Mouse (Mus musculus): ENCODE data around the gene B4galt3. TPM values are rescaled to one million over a fixed set of nuclear protein-coding genes. Genes with fewer than 3 reads are reported as not detected.

The B4galt3 gene
- polyA plus RNA-seq, 1 experiment from 2014 or later: 56.8 TPM

DNA sequence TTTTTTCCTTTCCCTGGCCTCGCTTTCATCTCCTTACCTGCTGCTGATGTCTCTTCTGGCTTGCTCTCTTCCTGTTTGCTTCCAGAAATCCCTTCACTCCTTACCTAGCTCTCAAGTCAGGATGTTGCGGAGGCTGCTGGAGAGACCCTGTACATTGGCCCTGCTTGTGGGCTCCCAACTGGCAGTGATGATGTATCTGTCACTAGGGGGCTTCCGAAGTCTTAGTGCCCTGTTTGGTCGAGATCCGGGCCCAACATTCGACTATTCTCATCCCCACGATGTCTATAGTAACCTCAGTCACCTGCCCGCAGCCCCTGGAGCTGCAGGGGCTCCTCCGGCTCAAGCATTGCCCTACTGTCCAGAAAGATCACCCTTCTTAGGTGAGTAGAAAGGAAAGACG, 1.5 kb downstream of the B4galt3 start:
- no peak overlapping the region for H3K4me3 ChIP-seq (ENCODE audit: low read depth, low read length)
- peaks cover 3% of the 10 kb centered on the region for H3K4me1 ChIP-seq (ENCODE audit: control insufficient read depth, insufficient read depth, low read length)
- H3K27ac ChIP-seq (replicated peaks; ENCODE audit: low read depth, low read length): no peak overlapping the region
- H3K9me3 ChIP-seq (replicated peaks; ENCODE audit: control insufficient read depth, low read length): no peaks in the 10 kb centered on the region
- DNase-seq (ENCODE audit: low spot score): no peak
- 63% methylated on average over 10 of the region's 10 CpGs for WGBS
- H3K9ac ChIP-seq (replicated peaks; ENCODE audit: low read length): no peak overlapping the region
- no peak for ATAC-seq (replicated peaks; ENCODE audit: insufficient number of reproducible peaks, low FRiP score, low TSS enrichment, low read depth)
- H3K27me3 ChIP-seq (ENCODE audit: control insufficient read depth, insufficient read depth, low read length): no peaks in the 10 kb centered on the region
- H3K36me3 ChIP-seq (replicated peaks; ENCODE audit: control insufficient read depth, insufficient read depth, low read depth, low read length): peaks cover 10% of the 10 kb centered on the region
- no peak overlapping the region; the same call in 1 of the 2 replicates for H3K4me2 ChIP-seq (ENCODE audit: low read depth, low read length)

DNA sequence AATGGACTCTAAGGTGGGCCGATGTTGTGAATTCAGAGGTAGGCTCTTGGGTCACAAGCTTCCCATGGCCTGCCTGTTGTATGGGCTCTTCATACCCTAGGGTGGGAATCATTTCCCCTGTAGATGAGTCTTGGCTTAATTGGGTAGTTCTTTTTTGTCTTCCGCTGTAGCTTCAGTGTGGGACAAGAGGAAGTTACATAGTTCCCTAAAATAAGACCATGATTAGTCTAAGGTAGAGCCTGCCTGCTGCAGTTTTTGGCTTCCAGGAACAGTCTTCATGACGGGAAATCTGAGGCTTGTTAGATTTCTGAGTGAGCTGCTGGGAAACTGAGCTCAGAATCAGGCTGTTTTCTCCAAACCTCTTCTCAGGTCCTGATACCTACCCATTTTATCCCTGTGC, 2.0 kb downstream of the B4galt3 start:
- Histone ChIP-seq H3K4me1 (ENCODE audit: control insufficient read depth, insufficient read depth, low read length) (peaks cover 3% of the 10 kb centered on the region), H3K27ac (replicated peaks; ENCODE audit: low read depth, low read length) (no peak overlapping the region), H3K27me3 (ENCODE audit: control insufficient read depth, insufficient read depth, low read length) (no peaks in the 10 kb centered on the region), H3K4me2 (ENCODE audit: low read depth, low read length) (no peak overlapping the region; the same call in 1 of the 2 replicates), H3K36me3 (replicated peaks; ENCODE audit: control insufficient read depth, insufficient read depth, low read depth, low read length) (peaks cover 10% of the 10 kb centered on the region), H3K4me3 (ENCODE audit: low read depth, low read length) (no peak overlapping the region), H3K9me3 (replicated peaks; ENCODE audit: control insufficient read depth, low read length) (no peaks in the 10 kb centered on the region), H3K9ac (replicated peaks; ENCODE audit: low read length) (no peak overlapping the region)
- no peak for DNase-seq (ENCODE audit: low spot score)
- no peak for ATAC-seq (replicated peaks; ENCODE audit: insufficient number of reproducible peaks, low FRiP score, low TSS enrichment, low read depth)
- 94% methylated on average over 3 of the region's 3 CpGs for WGBS

DNA sequence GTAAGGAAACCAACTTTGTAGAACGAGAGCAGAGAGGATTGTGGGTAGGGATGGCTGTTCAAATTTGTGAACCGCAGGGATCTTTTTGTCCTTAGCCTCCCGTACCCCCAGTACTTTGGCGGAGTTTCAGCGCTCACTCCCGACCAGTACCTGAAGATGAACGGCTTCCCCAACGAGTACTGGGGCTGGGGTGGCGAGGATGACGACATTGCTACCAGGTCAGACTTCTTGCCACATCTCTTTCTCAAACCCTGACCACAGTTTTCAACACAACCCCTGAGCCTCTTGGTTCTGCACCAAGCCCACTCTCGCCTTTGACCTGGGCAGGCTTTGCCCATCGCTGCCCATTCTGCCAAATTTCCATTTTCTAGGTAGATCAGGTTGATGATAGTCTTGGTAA, 4.0 kb downstream of the B4galt3 start:
- WGBS: 96% methylated on average over 12 of the region's 12 CpGs

DNA sequence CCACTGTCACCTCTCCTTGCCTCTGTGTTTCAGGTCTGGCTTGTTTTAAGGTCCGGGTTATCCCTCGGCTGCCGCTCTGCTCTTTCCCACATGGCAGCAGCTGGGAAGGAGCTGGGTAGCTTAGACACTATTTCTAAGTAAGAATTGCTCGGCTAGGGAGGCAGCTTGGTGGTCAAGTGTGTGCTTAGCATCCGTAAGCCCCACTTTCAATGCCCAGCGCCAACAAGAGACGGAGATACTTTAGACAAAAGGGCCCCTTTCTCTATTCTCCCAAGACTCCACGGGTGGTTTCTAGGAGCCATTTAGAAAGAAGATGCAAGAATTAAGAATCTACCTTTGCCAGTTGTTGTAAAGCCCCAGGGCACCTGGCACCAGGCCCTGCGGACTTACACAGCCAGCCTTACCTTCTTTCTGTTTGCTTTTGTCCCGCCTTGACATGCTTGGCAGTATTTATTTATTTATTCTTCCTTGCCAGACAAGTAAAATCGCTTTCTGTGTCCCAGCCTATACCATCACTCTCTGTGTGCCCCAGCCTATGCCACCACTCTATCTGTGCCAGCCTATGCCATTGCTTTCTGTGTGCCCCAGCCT, 5.1 kb downstream of the B4galt3 start:
- H3K4me3 ChIP-seq (ENCODE audit: low read depth, low read length): no peak overlapping the region
- no peak overlapping the region for H3K27ac ChIP-seq (replicated peaks; ENCODE audit: low read depth, low read length)
- H3K9me3 ChIP-seq (replicated peaks; ENCODE audit: control insufficient read depth, low read length): no peaks in the 10 kb centered on the region
- H3K36me3 ChIP-seq (replicated peaks; ENCODE audit: control insufficient read depth, insufficient read depth, low read depth, low read length): peaks cover 10% of the 10 kb centered on the region
- no peak overlapping the region for H3K9ac ChIP-seq (replicated peaks; ENCODE audit: low read length)
- no peak for ATAC-seq (replicated peaks; ENCODE audit: insufficient number of reproducible peaks, low FRiP score, low TSS enrichment, low read depth)
- DNase-seq (ENCODE audit: low spot score): no peak
- H3K4me1 ChIP-seq (ENCODE audit: control insufficient read depth, insufficient read depth, low read length): peaks cover 9% of the 10 kb centered on the region
- H3K27me3 ChIP-seq (ENCODE audit: control insufficient read depth, insufficient read depth, low read length): no peaks in the 10 kb centered on the region
- 86% methylated on average over 11 of the region's 11 CpGs for WGBS
- H3K4me2 ChIP-seq (ENCODE audit: low read depth, low read length): no peak overlapping the region

More for the DNA sequence above, 4.0 kb downstream of the B4galt3 start:
- DNase-seq (ENCODE audit: low spot score) (no peak), ATAC-seq (replicated peaks; ENCODE audit: insufficient number of reproducible peaks, low FRiP score, low TSS enrichment, low read depth) (no peak)
- no peak overlapping the region for H3K4me3 ChIP-seq (ENCODE audit: low read depth, low read length)
- no peak overlapping the region for H3K9ac ChIP-seq (replicated peaks; ENCODE audit: low read length)
- H3K36me3 ChIP-seq (replicated peaks; ENCODE audit: control insufficient read depth, insufficient read depth, low read depth, low read length): peaks cover 10% of the 10 kb centered on the region
- no peak overlapping the region for H3K4me2 ChIP-seq (ENCODE audit: low read depth, low read length)
- peaks cover 3% of the 10 kb centered on the region for H3K4me1 ChIP-seq (ENCODE audit: control insufficient read depth, insufficient read depth, low read length)
- no peak overlapping the region for H3K27ac ChIP-seq (replicated peaks; ENCODE audit: low read depth, low read length)
- H3K9me3 ChIP-seq (replicated peaks; ENCODE audit: control insufficient read depth, low read length): no peaks in the 10 kb centered on the region
- no peaks in the 10 kb centered on the region for H3K27me3 ChIP-seq (ENCODE audit: control insufficient read depth, insufficient read depth, low read length)

DNA sequence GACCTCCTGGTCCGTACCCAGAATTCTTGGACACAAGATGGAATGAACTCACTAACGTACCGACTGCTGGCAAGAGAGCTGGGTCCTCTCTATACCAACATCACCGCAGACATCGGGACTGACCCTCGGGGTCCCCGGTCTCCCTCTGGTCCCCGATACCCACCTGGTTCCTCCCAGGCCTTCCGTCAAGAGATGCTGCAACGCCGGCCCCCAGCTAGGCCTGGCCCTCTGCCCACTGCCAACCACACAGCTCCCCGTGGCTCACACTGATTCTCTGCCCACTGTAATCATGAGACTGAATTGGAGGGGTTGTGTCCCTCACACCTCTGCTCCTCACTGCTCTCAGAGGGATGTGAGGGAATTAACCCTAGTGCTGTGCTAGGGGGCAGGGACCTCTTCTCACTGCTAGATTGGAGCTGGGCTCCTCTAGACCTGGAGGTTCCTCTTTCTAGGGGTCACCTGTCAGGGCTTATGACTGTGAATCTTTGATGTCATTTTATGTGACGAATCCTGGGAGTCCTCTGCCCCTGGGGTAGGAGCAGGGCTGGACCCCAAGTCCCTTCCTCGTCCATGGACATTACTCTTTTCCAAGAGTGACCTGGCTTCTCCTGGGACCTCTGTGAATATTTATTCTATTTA, 6.1 kb downstream of the B4galt3 start:
- DNase-seq (ENCODE audit: low spot score) (no peak), ATAC-seq (replicated peaks; ENCODE audit: insufficient number of reproducible peaks, low FRiP score, low TSS enrichment, low read depth) (no peak)
- WGBS: 93% methylated on average over 14 of the region's 14 CpGs

DNA sequence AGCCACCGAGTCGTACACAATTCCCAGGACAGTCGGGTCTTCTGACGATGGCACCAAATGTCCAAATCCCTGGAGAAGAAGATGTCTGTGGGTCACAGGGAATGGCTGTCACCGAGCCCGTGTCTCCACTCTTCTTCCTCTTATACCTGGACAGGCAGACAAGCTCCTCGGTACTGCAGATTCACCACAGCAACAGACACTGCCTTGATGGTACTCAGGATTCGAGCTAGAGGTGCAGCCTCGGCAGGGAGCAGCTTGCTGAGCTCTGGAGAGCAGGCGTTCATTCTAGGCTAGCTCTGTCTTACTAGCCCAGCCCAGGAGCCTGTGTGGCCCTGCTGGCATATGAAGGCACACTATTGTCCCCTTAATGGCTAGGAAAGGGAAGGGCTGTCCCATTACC, 7.6 kb downstream of the B4galt3 start:
- H3K4me2 ChIP-seq (ENCODE audit: low read depth, low read length): no peak overlapping the region

More for the DNA sequence above, 6.1 kb downstream of the B4galt3 start:
- Histone ChIP-seq H3K4me1 (ENCODE audit: control insufficient read depth, insufficient read depth, low read length) (peaks cover 7% of the 10 kb centered on the region), H3K27ac (replicated peaks; ENCODE audit: low read depth, low read length) (no peak overlapping the region), H3K36me3 (replicated peaks; ENCODE audit: control insufficient read depth, insufficient read depth, low read depth, low read length) (peaks cover 10% of the 10 kb centered on the region), H3K4me2 (ENCODE audit: low read depth, low read length) (no peak overlapping the region), H3K27me3 (ENCODE audit: control insufficient read depth, insufficient read depth, low read length) (no peaks in the 10 kb centered on the region), H3K9ac (replicated peaks; ENCODE audit: low read length) (no peak overlapping the region), H3K4me3 (ENCODE audit: low read depth, low read length) (no peak overlapping the region), H3K9me3 (replicated peaks; ENCODE audit: control insufficient read depth, low read length) (no peaks in the 10 kb centered on the region)

DNA sequence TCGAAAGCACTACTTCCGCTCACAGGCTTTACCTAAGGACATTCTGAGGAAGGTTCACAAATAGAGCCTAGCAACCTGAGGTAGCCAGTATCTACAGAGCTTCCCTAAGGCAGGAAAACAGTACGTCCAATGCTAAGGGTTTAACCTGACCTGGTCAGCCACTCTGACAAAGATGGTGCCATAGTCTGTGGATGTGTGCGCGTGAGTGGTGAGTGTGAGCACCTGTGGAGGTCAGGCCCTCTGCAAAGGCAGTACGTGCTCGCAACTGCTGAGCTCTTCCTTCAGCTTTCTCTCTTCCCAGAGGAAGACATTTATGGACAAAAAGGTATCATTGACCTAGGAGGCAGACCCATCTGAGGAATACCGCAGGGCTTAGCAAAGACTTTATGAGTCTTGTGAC, 8.3 kb downstream of the B4galt3 start:
- no peaks in the 10 kb centered on the region for H3K27me3 ChIP-seq (ENCODE audit: control insufficient read depth, insufficient read depth, low read length)
- H3K36me3 ChIP-seq (replicated peaks; ENCODE audit: control insufficient read depth, insufficient read depth, low read depth, low read length): peaks cover 6% of the 10 kb centered on the region
- no peak overlapping the region for H3K27ac ChIP-seq (replicated peaks; ENCODE audit: low read depth, low read length)
- 94% methylated on average over 8 of the region's 8 CpGs for WGBS
- ATAC-seq (replicated peaks; ENCODE audit: insufficient number of reproducible peaks, low FRiP score, low TSS enrichment, low read depth) (no peak), DNase-seq (ENCODE audit: low spot score) (no peak)
- H3K4me3 ChIP-seq (ENCODE audit: low read depth, low read length): no peak overlapping the region
- H3K9me3 ChIP-seq (replicated peaks; ENCODE audit: control insufficient read depth, low read length): no peaks in the 10 kb centered on the region
- no peak overlapping the region for H3K9ac ChIP-seq (replicated peaks; ENCODE audit: low read length)
- H3K4me1 ChIP-seq (ENCODE audit: control insufficient read depth, insufficient read depth, low read length): peaks cover 6% of the 10 kb centered on the region; the same call in 1 of the 2 replicates
- H3K4me2 ChIP-seq (ENCODE audit: low read depth, low read length): no peak overlapping the region

More for the DNA sequence above, 7.6 kb downstream of the B4galt3 start:
- DNase-seq (ENCODE audit: low spot score) (no peak), ATAC-seq (replicated peaks; ENCODE audit: insufficient number of reproducible peaks, low FRiP score, low TSS enrichment, low read depth) (no peak)
- H3K9me3 ChIP-seq (replicated peaks; ENCODE audit: control insufficient read depth, low read length): no peaks in the 10 kb centered on the region
- H3K27ac ChIP-seq (replicated peaks; ENCODE audit: low read depth, low read length): no peak overlapping the region
- H3K9ac ChIP-seq (replicated peaks; ENCODE audit: low read length): no peak overlapping the region
- WGBS: 84% methylated on average over 10 of the region's 10 CpGs
- H3K36me3 ChIP-seq (replicated peaks; ENCODE audit: control insufficient read depth, insufficient read depth, low read depth, low read length): peaks cover 8% of the 10 kb centered on the region
- no peaks in the 10 kb centered on the region for H3K27me3 ChIP-seq (ENCODE audit: control insufficient read depth, insufficient read depth, low read length)
- H3K4me1 ChIP-seq (ENCODE audit: control insufficient read depth, insufficient read depth, low read length): peaks cover 6% of the 10 kb centered on the region; the same call in 1 of the 2 replicates
- no peak overlapping the region for H3K4me3 ChIP-seq (ENCODE audit: low read depth, low read length)

DNA sequence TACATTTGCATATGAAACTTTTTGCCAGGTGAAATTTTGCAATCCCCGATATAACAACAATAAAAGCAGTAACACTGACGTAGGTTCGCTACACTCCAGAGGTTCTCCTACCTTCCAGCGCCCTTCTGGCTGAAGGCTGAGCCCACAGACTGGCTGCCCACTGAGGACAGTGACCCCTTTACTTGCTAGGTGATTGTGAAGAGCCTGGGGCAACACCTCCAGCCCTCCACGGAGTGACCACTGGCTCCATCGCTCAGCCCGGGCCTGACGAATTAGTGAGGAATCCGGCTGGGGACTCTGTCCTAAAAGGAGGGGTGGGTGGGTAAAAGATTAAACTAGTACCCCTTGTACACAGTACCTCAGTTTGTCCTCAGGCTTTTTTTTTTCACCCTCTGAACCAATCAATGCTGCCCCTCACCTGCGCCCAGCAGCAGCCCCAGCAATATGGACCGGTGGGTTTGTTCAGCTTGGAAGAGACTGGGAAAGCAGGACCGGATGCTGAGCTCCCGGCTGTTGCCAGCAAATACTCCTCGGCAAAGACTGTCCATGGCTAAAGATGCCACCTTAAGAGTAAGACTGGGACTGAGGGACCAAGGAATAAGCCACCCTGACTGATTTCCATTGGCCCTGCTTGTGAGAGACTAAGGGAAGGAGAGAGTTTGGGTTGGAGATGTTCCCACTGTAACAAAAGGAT, 9.0 kb downstream of the B4galt3 start:
- Histone ChIP-seq H3K4me3 (ENCODE audit: low read depth, low read length) (no peak overlapping the region), H3K4me1 (ENCODE audit: control insufficient read depth, insufficient read depth, low read length) (peaks cover 6% of the 10 kb centered on the region; the same call in 1 of the 2 replicates), H3K4me2 (ENCODE audit: low read depth, low read length) (no peak overlapping the region), H3K27ac (replicated peaks; ENCODE audit: low read depth, low read length) (no peak overlapping the region), H3K27me3 (ENCODE audit: control insufficient read depth, insufficient read depth, low read length) (no peaks in the 10 kb centered on the region), H3K9me3 (replicated peaks; ENCODE audit: control insufficient read depth, low read length) (no peaks in the 10 kb centered on the region), H3K9ac (replicated peaks; ENCODE audit: low read length) (peak overlapping the region; percentile 9; the same call in 1 of the 2 replicates), H3K36me3 (replicated peaks; ENCODE audit: control insufficient read depth, insufficient read depth, low read depth, low read length) (peaks cover 6% of the 10 kb centered on the region)
- ATAC-seq (replicated peaks; ENCODE audit: insufficient number of reproducible peaks, low FRiP score, low TSS enrichment, low read depth) (no peak), DNase-seq (ENCODE audit: low spot score) (no peak)
- 84% methylated on average over 14 of the region's 14 CpGs for WGBS
